8 mouse cellular contexts compared by ENCODE assay signal in the genomic region with DNA sequence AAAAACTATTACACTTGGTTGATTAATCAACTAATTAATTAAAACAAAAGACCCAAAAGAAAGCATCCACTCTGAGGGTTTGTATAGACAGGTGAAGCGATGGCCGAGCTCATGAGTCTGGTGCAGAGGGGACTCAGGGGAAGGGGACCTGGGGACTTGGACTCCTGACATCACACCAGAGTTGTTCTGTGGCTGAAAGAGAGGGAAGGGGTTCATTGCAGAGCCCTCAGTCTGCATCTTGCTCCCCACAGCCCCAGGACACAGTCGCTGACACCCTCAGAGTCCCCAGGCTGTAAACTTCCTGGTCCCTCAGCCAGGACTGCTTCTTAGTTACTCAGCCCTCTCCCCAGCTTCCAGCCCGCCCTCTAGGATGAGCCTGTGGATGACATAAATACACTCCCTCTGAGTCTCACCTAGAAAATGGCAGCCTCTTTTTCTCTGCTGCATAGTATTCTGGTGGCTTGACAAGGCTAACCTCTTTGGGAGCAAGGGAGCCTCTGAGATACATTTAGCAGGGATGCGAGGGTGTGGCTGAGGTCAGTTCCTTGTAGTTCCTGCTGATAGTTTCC. TPM values are rescaled to one million over a fixed set of nuclear protein-coding genes. Genes with fewer than 3 reads are reported as not detected.
DNase-seq lines count a peak whose midpoint lies in the region; ATAC-seq and TF ChIP-seq lines count a peak whose summit lies in the region.

No protein-coding gene starts in this region.

- peaks cover 61% of the 10 kb centered on the region for H3K4me1 ChIP-seq in heart, embryonic 12.5 days (replicated peaks)
- H3K4me1 ChIP-seq in bone marrow macrophage, adult 2 months (ENCODE audit: control insufficient read depth, insufficient read depth, low read length): peaks cover 10% of the 10 kb centered on the region
- peaks cover 64% of the 10 kb centered on the region for H3K4me1 ChIP-seq in hindbrain, embryonic 12.5 days
- peaks cover 80% of the 10 kb centered on the region for H3K4me1 ChIP-seq in midbrain, embryonic 10.5 days

- peaks cover 54% of the 10 kb centered on the region for H3K27me3 ChIP-seq in heart, embryonic 12.5 days (replicated peaks)
- H3K27me3 ChIP-seq in hindbrain, embryonic 12.5 days: peaks cover 56% of the 10 kb centered on the region
- H3K27me3 ChIP-seq in midbrain, embryonic 10.5 days (ENCODE audit: low read depth, poor library complexity, severe bottlenecking): peaks cover 58% of the 10 kb centered on the region

- peak overlapping the region; percentile 97 for H3K4me2 ChIP-seq in heart, embryonic 12.5 days
- peak overlapping the region; percentile 98 for H3K4me2 ChIP-seq in hindbrain, embryonic 12.5 days (replicated peaks)

- H3K9me3 ChIP-seq in heart, embryonic 12.5 days (replicated peaks): no peaks in the 10 kb centered on the region
- no peaks in the 10 kb centered on the region; the same call in 1 of the 2 replicates for H3K9me3 ChIP-seq in hindbrain, embryonic 12.5 days (replicated peaks)
- no peaks in the 10 kb centered on the region for H3K9me3 ChIP-seq in midbrain, embryonic 10.5 days (replicated peaks)

- TF ChIP-seq POLR2A in bone marrow macrophage, adult 2 months (IDR thresholded peaks at IDR 0.05; ENCODE audit: borderline replicate concordance, low read depth, low read length): no peak

- no peak overlapping the region for H3K9ac ChIP-seq in heart, embryonic 12.5 days
- H3K9ac ChIP-seq in hindbrain, embryonic 12.5 days: peak overlapping the region; percentile 97; the same call in 1 of the 2 replicates

- peak overlapping the region; percentile 82; the same call in 1 of the 2 replicates for H3K4me3 ChIP-seq in heart, embryonic 12.5 days
- H3K4me3 ChIP-seq in bone marrow macrophage, adult 2 months (ENCODE audit: insufficient read depth, low read length): peak overlapping the region; percentile 98; the same call in 1 of the 2 replicates
- H3K4me3 ChIP-seq in hindbrain, embryonic 12.5 days: peak overlapping the region; percentile 75
- peak overlapping the region; percentile 76 for H3K4me3 ChIP-seq in midbrain, embryonic 10.5 days

- H3K27ac ChIP-seq in heart, embryonic 12.5 days (ENCODE audit: poor library complexity, severe bottlenecking): no peak overlapping the region
- no peak overlapping the region for H3K27ac ChIP-seq in bone marrow macrophage, adult 2 months (ENCODE audit: insufficient read depth, low read depth, low read length)
- H3K27ac ChIP-seq in hindbrain, embryonic 12.5 days: no peak overlapping the region
- 0 out of 2 replicates have a peak overlapping the region, but pooled peaks have one; percentile 93 for H3K27ac ChIP-seq in midbrain, embryonic 10.5 days (replicated peaks)

- no peak for DNase-seq in heart, postnatal 36 days
- no peak for DNase-seq in midbrain, embryonic 10.5 days (ENCODE audit: low spot score)
- DNase-seq in right cerebral cortex, postnatal 25 days: no peak
- no peak for DNase-seq in right cerebral cortex, postnatal 10 days (ENCODE audit: low spot score in 2 of 2)
- DNase-seq in embryo, embryonic 11 days: no peak

- peaks cover 6% of the 10 kb centered on the region; the same call in 1 of the 2 replicates for H3K36me3 ChIP-seq in heart, embryonic 12.5 days
- peaks cover 5% of the 10 kb centered on the region; the same call in 1 of the 2 replicates for H3K36me3 ChIP-seq in hindbrain, embryonic 12.5 days
- H3K36me3 ChIP-seq in midbrain, embryonic 10.5 days: peaks cover 8% of the 10 kb centered on the region

- TF ChIP-seq CTCF in bone marrow macrophage, adult 2 months (IDR thresholded peaks at IDR 0.05; ENCODE audit: low read depth, low read length): no peak

- 64% methylated on average over 5 of the region's 5 CpGs for WGBS in heart, embryonic 12.5 days
- WGBS in hindbrain, embryonic 12.5 days: 69% methylated on average over 5 of the region's 5 CpGs
- 67% methylated on average over 5 of the region's 5 CpGs for WGBS in midbrain, embryonic 10.5 days

- ATAC-seq in heart, embryonic 12.5 days (ENCODE audit: insufficient number of reproducible peaks, low FRiP score): no peak
- no peak for ATAC-seq in hindbrain, embryonic 12.5 days (ENCODE audit: low FRiP score)

- intact Hi-C loops in heart, postnatal 36 days (cut with DNase I): no loop called here

RNA-seq across cellular contexts. Expression of a gene that starts 0.8 kb away (rescaled TPM):
- polyA plus RNA-seq in heart, embryonic 12.5 days (2016; fragmentation: Nextera tagmentation; extraction: Ambion mirVana): 0.45 and 0.55 TPM in 2 replicates
- under 1 TPM; 0.17 to 0.38 TPM for total RNA-seq in heart, postnatal 36 days (2021)
- polyA plus RNA-seq in bone marrow macrophage, adult 2 months (2012; ENCODE audit: insufficient read depth, insufficient read length, missing spikeins): 0.67 and 0.71 TPM in 2 replicates
- polyA plus RNA-seq in hindbrain, embryonic 12.5 days (2016; fragmentation: Nextera tagmentation; extraction: Ambion mirVana): 1.2 and 1.6 TPM in 2 replicates
- polyA plus RNA-seq in midbrain, embryonic 10.5 days (2016; fragmentation: Nextera tagmentation; extraction: Ambion mirVana): 1.0 and 1.2 TPM in 2 replicates

RNA-seq across cellular contexts. Expression of a gene that starts 3.4 kb away (rescaled TPM):
- 92.8 and 97.3 TPM in 2 replicates for polyA plus RNA-seq in heart, embryonic 12.5 days (2016; fragmentation: Nextera tagmentation; extraction: Ambion mirVana)
- total RNA-seq in heart, postnatal 36 days (2021): 10 to 100 TPM; 81.0 to 88.1 TPM
- 87.2 and 90.4 TPM in 2 replicates for polyA plus RNA-seq in bone marrow macrophage, adult 2 months (2012; ENCODE audit: insufficient read depth, insufficient read length, missing spikeins)
- 173 and 184 TPM in 2 replicates for polyA plus RNA-seq in hindbrain, embryonic 12.5 days (2016; fragmentation: Nextera tagmentation; extraction: Ambion mirVana)
- polyA plus RNA-seq in midbrain, embryonic 10.5 days (2016; fragmentation: Nextera tagmentation; extraction: Ambion mirVana): 126 and 154 TPM in 2 replicates

RNA-seq across cellular contexts. Expression of a gene that starts 7.0 kb away (rescaled TPM):
- polyA plus RNA-seq in heart, embryonic 12.5 days (2016; fragmentation: Nextera tagmentation; extraction: Ambion mirVana): 16.8 and 19.3 TPM in 2 replicates
- total RNA-seq in heart, postnatal 36 days (2021): not detected
- not detected in 2 replicates for polyA plus RNA-seq in bone marrow macrophage, adult 2 months (2012; ENCODE audit: insufficient read depth, insufficient read length, missing spikeins)
- 25.5 and 54.9 TPM in 2 replicates for polyA plus RNA-seq in hindbrain, embryonic 12.5 days (2016; fragmentation: Nextera tagmentation; extraction: Ambion mirVana)
- polyA plus RNA-seq in midbrain, embryonic 10.5 days (2016; fragmentation: Nextera tagmentation; extraction: Ambion mirVana): 2.0 and 5.5 TPM in 2 replicates

RNA-seq across cellular contexts. Expression of a gene that starts 8.9 kb away (rescaled TPM):
- 48.3 and 50.1 TPM in 2 replicates for polyA plus RNA-seq in heart, embryonic 12.5 days (2016; fragmentation: Nextera tagmentation; extraction: Ambion mirVana)
- total RNA-seq in heart, postnatal 36 days (2021): 10 to 100 TPM; 53.0 to 53.2 TPM
- polyA plus RNA-seq in bone marrow macrophage, adult 2 months (2012; ENCODE audit: insufficient read depth, insufficient read length, missing spikeins): 14.6 and 19.3 TPM in 2 replicates
- polyA plus RNA-seq in hindbrain, embryonic 12.5 days (2016; fragmentation: Nextera tagmentation; extraction: Ambion mirVana): 63.3 and 70.0 TPM in 2 replicates
- polyA plus RNA-seq in midbrain, embryonic 10.5 days (2016; fragmentation: Nextera tagmentation; extraction: Ambion mirVana): 69.8 and 70.8 TPM in 2 replicates

RNA-seq across cellular contexts. Expression of a gene that starts 9.2 kb away (rescaled TPM):
- 6.3 and 8.3 TPM in 2 replicates for polyA plus RNA-seq in heart, embryonic 12.5 days (2016; fragmentation: Nextera tagmentation; extraction: Ambion mirVana)
- total RNA-seq in heart, postnatal 36 days (2021): 1 to 10 TPM; 1.9 to 2.6 TPM
- polyA plus RNA-seq in bone marrow macrophage, adult 2 months (2012; ENCODE audit: insufficient read depth, insufficient read length, missing spikeins): 15.4 and 17.8 TPM in 2 replicates
- 4.7 and 5.3 TPM in 2 replicates for polyA plus RNA-seq in hindbrain, embryonic 12.5 days (2016; fragmentation: Nextera tagmentation; extraction: Ambion mirVana)
- polyA plus RNA-seq in midbrain, embryonic 10.5 days (2016; fragmentation: Nextera tagmentation; extraction: Ambion mirVana): 12.5 and 13.4 TPM in 2 replicates
